Mouse (Mus musculus) adrenal gland, postnatal 10 days (tissue): Measurements from ENCODE around the gene Cd1d1. TPM values are rescaled to one million over a fixed set of nuclear protein-coding genes. Genes with fewer than 3 reads are reported as not detected.
A peak's percentile ranks its signal among the peaks of the same experiment; 100 is the strongest.

Experiments used
- DNase-seq: peaks from one replicate; pipeline ENCODE4 v3.0.0; 2021; ENCODE audit warnings: mixed read lengths
- total RNA-seq, 2 experiments: library from RNA; stranded (reverse); gene quantifications; 2 replicates each; pipeline ENCODE4 v1.2.3; 2021

Cd1d1 gene
- total RNA-seq, 2 experiments from 2014 or later = 88.3 to 121 TPM

GRCm38 (mm10) chr3:86961395-86961669 is 37.9 kb downstream of the Cd1d1 start:
- DNase-seq = no peak

GRCm38 (mm10) chr3:86960656-86961394 is 38.4 kb downstream of the Cd1d1 start:
- DNase-seq = no peak

- no peak for DNase-seq
These were observed 40.2 kb downstream of the Cd1d1 start for GRCm38 (mm10) chr3:86959088-86959487.

GRCm38 (mm10) chr3:86955376-86955775 is 43.9 kb downstream of the Cd1d1 start:
- DNase-seq = no peak

- DNase-seq = peak; percentile 9
These were observed 44.7 kb downstream of the Cd1d1 start for GRCm38 (mm10) chr3:86954521-86954920.

GRCm38 (mm10) chr3:86953819-86954218 is 45.4 kb downstream of the Cd1d1 start:
- DNase-seq = no peak

GRCm38 (mm10) chr3:86950652-86951051 is 48.6 kb downstream of the Cd1d1 start:
- DNase-seq = no peak

Other genes with a start within 250 kb of the Cd1d1 start
- gene Dclk2, start 78.6 kb downstream of the Cd1d1 start, total RNA-seq = 10 to 100 TPM in 1 of 2 experiments, 1 to 10 TPM in 1; 7.7 to 12.6 TPM
- gene Kirrel, start 175.3 kb upstream of the Cd1d1 start, total RNA-seq = 10 to 100 TPM; 17.3 to 17.5 TPM